Mouse (Mus musculus) cerebral cortex, adult 2 months (tissue): ENCODE data around the gene Olfr1090.

Source experiments
- WGBS: fragments of 180-500 bp; shearing (Covaris S2); methylation state at CpG from one replicate; pipeline ENCODE4 v1.1.7; 2018; 5-methylcytosine and 5-hydroxymethylcytosine counted together

The Olfr1090 gene

GRCm38 (mm10) chr2:86758893-86759292 lies at the start of gene Olfr1090:
TSS of gene Olfr1090 (minus strand) at chr2:86758993.
- 90% methylated on average over 1 of the region's 1 CpGs for WGBS

- 76% methylated on average over 2 of the region's 2 CpGs for WGBS
Measured at GRCm38 (mm10) chr2:86782179-86782578, 23.4 kb upstream of the Olfr1090 start, which contains the start of gene Olfr1093. TSS of gene Olfr1093 (plus strand) at chr2:86782479.

GRCm38 (mm10) chr2:86761050-86761449 lies 2.3 kb upstream of the Olfr1090 start:
- WGBS = 81% methylated on average over 6 of the region's 6 CpGs

GRCm38 (mm10) chr2:86733601-86734000 lies 25.2 kb downstream of the Olfr1090 start, which contains the start of gene Olfr1089:
TSS of gene Olfr1089 (minus strand) at chr2:86733701.

